Mouse (Mus musculus) bone marrow macrophage, adult 2 months (primary cell): Measurements from ENCODE around the gene Cdca3.

Experiments
- CTCF ChIP-seq: IDR thresholded peaks from 2 replicates; pipeline ENCODE4 v1.5.1; 2012; ENCODE audit warnings: low read depth, mild to moderate bottlenecking, low read length, moderate library complexity
- POLR2A ChIP-seq: IDR thresholded peaks from 2 replicates; pipeline ENCODE4 v1.6.1; 2012; ENCODE audit warnings: mild to moderate bottlenecking, low read depth, low read length, borderline replicate concordance

DNA sequence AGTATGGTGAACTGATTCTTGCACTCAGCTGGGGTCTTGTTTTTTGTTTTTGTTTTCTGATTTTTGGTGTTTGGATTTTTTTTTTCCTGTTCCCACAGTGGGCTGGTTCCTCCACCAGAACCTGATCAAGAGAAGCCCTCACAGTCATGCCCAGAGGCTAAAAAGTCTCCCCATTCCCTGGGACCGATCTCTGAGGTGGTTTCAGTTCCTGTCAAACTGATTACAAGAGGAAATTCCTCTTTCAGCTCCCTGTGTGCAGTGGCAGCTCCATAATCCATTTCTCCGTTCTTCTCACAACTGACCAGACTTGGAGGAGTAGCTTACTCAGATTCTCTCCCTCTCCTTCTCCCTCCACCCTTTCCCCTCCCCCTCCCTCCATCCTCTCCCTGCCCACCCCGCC lies 45.0 kb downstream of the Cdca3 start:
- TF ChIP-seq CTCF, result no peak
- no peak for TF ChIP-seq POLR2A
